Mouse (Mus musculus): ENCODE data around the gene Skp2. TPM values are rescaled to one million over a fixed set of nuclear protein-coding genes. Genes with fewer than 3 reads are reported as not detected.

The Skp2 gene
- polyA plus RNA-seq, 1 experiment from 2014 or later = 6.4 TPM

DNA sequence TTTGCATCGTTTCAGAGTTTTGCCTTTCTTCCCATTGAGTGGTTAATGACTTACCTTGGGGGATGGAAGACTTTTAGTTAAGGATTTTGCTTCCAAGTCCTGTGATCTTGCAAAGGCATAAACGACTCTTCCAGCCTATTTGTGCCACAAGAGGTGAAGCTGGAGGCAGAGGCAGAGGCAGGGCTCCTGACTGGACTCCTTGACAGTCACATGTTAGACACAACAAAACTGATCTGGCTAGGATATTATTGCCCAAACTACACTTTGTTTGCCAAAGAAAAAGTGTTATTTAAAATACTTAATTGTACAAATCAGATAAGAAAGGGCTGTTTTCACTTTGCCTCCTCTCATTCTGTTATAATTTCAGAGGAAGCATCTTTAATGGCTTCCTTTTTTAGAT lies 81.1 kb downstream of the Skp2 start:
- Histone ChIP-seq H3K27ac (ENCODE audit: low read depth) (peak overlapping the region; percentile 99), H3K9me3 (ENCODE audit: low read length) (no peaks in the 10 kb centered on the region), H3K4me2 (ENCODE audit: low read depth, low read length) (peak overlapping the region; percentile 82), H3K36me3 (replicated peaks; ENCODE audit: insufficient read depth, low read length) (0 out of 2 replicates have a peak, but pooled peaks cover 4% of the 10 kb centered on the region), H3K4me3 (ENCODE audit: low read depth, low read length) (peak overlapping the region; percentile 80), H3K4me1 (ENCODE audit: insufficient read depth) (peaks cover 42% of the 10 kb centered on the region), H3K27me3 (ENCODE audit: insufficient read depth, low read length) (no peaks in the 10 kb centered on the region), H3K9ac (replicated peaks) (peak overlapping the region; percentile 99)
- no peak for ATAC-seq
- DNase-seq = no peak
- 33% methylated on average over 2 of the region's 2 CpGs for WGBS (ENCODE audit: insufficient replicate concordance)
- no peak for TF ChIP-seq EP300 (IDR thresholded peaks at IDR 0.05; ENCODE audit: low read depth)
- no peak for TF ChIP-seq CTCF (IDR thresholded peaks at IDR 0.05; ENCODE audit: low read depth)

DNA sequence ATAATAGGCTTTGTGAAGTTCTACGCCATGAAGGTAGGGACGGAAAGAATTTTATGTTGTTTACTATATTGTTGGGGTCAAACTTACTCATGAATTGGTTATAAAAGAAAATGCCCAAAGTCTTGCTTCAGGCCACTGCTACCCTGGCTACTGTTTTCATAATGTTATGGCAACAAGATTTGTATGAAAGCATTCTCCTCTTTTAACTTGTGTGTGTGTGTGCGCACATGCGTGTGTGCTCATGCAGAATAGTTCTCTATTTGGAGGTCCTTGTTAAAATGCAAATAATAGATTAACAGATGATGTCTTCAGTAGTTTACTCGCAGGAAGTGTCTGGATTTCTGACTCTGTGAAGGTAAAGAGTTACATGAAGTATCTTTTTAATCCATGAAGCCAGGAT lies 81.5 kb downstream of the Skp2 start:
- DNase-seq = no peak
- peak overlapping the region; percentile 82 for H3K4me2 ChIP-seq (ENCODE audit: low read depth, low read length)
- no peaks in the 10 kb centered on the region for H3K9me3 ChIP-seq (ENCODE audit: low read length)
- no peak for TF ChIP-seq EP300 (IDR thresholded peaks at IDR 0.05; ENCODE audit: low read depth)
- TF ChIP-seq CTCF (IDR thresholded peaks at IDR 0.05; ENCODE audit: low read depth) = no peak
- peak overlapping the region; percentile 80 for H3K4me3 ChIP-seq (ENCODE audit: low read depth, low read length)
- H3K4me1 ChIP-seq (ENCODE audit: insufficient read depth) = peaks cover 39% of the 10 kb centered on the region
- 43% methylated on average over 5 of the region's 5 CpGs for WGBS (ENCODE audit: insufficient replicate concordance)
- no peak for ATAC-seq
- H3K36me3 ChIP-seq (replicated peaks; ENCODE audit: insufficient read depth, low read length) = 0 out of 2 replicates have a peak, but pooled peaks cover 4% of the 10 kb centered on the region
- peak overlapping the region; percentile 99 for H3K27ac ChIP-seq (ENCODE audit: low read depth)
- H3K27me3 ChIP-seq (ENCODE audit: insufficient read depth, low read length) = no peaks in the 10 kb centered on the region
- peak overlapping the region; percentile 99 for H3K9ac ChIP-seq (replicated peaks)

DNA sequence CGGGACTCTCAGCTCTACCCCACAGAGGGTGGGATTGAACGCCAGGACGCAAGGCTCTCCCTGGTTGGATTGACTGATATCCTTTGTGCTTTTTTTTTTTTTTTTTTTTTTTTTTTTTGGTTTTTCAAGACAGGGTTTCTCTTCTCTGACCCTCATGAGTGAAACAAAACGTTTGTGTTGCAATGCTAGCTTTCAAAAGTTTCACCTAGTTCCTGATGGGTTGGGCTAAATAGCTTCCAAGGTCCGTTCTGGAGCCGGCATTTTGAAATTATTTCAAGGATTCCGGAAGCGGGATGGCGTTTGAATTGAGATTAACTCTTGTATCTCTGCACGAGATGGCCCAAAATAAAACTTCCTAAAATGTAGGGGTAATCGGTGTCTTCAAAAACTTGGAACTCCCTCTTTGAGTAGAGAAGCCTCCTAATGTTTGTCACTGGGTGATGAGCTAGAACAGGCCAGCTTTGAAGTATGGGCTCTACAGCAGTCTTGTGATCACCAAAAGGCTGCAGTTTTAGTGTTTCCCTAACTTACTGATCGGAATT lies 82.1 kb downstream of the Skp2 start:
- ATAC-seq = no peak
- Histone ChIP-seq H3K27ac (ENCODE audit: low read depth) (peak overlapping the region; percentile 99), H3K4me2 (ENCODE audit: low read depth, low read length) (peak overlapping the region; percentile 82), H3K9me3 (ENCODE audit: low read length) (no peaks in the 10 kb centered on the region), H3K4me3 (ENCODE audit: low read depth, low read length) (peak overlapping the region; percentile 80), H3K27me3 (ENCODE audit: insufficient read depth, low read length) (no peaks in the 10 kb centered on the region), H3K9ac (replicated peaks) (peak overlapping the region; percentile 99), H3K36me3 (replicated peaks; ENCODE audit: insufficient read depth, low read length) (0 out of 2 replicates have a peak, but pooled peaks cover 4% of the 10 kb centered on the region), H3K4me1 (ENCODE audit: insufficient read depth) (peaks cover 34% of the 10 kb centered on the region)
- 15% methylated on average over 12 of the region's 12 CpGs for WGBS (ENCODE audit: insufficient replicate concordance)
- DNase-seq = no peak
- TF ChIP-seq EP300 (IDR thresholded peaks at IDR 0.05; ENCODE audit: low read depth) (peak; percentile 48; the same call in 1 of the 2 replicates), CTCF (IDR thresholded peaks at IDR 0.05; ENCODE audit: low read depth) (no peak)

DNA sequence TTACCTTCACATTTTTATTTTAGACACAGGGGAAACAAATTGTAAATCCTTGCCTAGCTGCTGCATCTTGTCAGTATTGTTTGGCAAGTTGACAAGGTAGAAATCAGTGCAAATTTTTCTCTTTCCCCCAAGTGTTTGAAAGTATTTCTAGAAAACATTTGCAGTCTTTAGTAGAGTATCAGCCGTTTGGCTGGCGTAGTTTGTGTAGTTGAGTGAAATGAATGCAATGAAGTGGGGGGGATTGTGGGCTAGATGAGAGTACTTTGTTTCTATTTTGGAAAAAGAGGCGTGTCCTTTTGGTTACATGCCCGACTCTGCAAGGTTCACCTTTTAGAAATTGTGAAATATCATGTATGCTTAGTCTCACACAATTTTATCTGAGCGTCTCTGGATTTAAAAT lies 82.6 kb downstream of the Skp2 start:
- Histone ChIP-seq H3K4me1 (ENCODE audit: insufficient read depth) (peaks cover 34% of the 10 kb centered on the region), H3K27me3 (ENCODE audit: insufficient read depth, low read length) (no peaks in the 10 kb centered on the region), H3K4me3 (ENCODE audit: low read depth, low read length) (peak overlapping the region; percentile 80), H3K27ac (ENCODE audit: low read depth) (peak overlapping the region; percentile 99), H3K36me3 (replicated peaks; ENCODE audit: insufficient read depth, low read length) (0 out of 2 replicates have a peak, but pooled peaks cover 4% of the 10 kb centered on the region), H3K9ac (replicated peaks) (peak overlapping the region; percentile 99), H3K9me3 (ENCODE audit: low read length) (no peaks in the 10 kb centered on the region), H3K4me2 (ENCODE audit: low read depth, low read length) (peak overlapping the region; percentile 82)
- WGBS (ENCODE audit: insufficient replicate concordance) = 3% methylated on average over 5 of the region's 5 CpGs
- no peak for ATAC-seq
- no peak for DNase-seq
- TF ChIP-seq CTCF (IDR thresholded peaks at IDR 0.05; ENCODE audit: low read depth) (no peak), EP300 (IDR thresholded peaks at IDR 0.05; ENCODE audit: low read depth) (no peak)

DNA sequence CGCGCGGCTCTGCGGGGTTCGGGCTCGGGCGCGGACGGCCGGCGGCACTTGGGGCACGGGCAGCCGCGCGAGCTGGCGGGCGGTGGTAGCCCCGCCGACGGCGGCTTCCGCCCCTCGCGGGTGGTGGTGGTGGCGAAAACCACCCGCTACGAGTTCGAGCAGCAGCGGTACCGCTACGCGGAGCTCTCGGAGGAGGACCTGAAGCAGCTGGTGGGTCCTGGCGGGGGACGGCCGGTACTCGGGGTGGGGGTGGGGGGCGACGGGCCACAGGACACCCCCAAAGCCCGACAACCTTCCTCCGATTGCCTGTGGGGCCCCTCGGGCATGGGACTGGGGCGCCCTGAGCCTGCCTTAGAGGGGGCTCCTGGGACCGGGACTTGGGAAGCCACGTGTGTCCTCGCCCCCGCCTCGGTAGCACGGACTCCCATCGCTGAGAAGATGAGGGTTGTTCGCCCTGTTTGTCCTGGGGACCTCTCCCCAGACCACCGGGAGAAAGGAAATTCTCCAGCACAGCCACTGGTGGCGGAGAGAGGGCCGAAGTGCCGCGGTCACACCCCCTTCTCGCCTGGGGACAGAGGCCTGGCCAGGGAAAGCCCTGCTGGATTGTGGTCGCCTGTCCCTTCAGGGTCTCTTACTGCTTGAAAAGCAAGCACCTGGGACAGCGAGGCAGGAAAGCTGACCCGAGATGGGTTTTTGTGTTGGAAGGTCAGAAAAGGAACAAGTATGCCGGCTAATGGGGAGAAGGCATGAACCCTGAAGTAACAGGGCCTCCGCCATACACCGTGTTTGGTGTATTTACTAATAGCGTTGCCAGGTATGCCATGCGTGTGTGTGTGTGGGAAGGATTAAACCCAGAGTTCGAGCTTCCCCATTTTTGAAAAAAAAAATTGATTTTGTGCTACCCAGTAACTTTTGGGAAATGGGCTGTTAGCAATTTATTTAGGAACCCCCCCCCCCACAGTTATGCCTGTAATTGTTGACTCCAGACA lies 83.4 kb downstream of the Skp2 start:
- Histone ChIP-seq H3K4me1 (ENCODE audit: insufficient read depth) (peaks cover 29% of the 10 kb centered on the region), H3K4me2 (ENCODE audit: low read depth, low read length) (peak overlapping the region; percentile 82), H3K9me3 (ENCODE audit: low read length) (no peaks in the 10 kb centered on the region), H3K9ac (replicated peaks) (peak overlapping the region; percentile 99), H3K36me3 (replicated peaks; ENCODE audit: insufficient read depth, low read length) (no peaks in the 10 kb centered on the region), H3K27ac (ENCODE audit: low read depth) (peak overlapping the region; percentile 99), H3K4me3 (ENCODE audit: low read depth, low read length) (peak overlapping the region; percentile 80), H3K27me3 (ENCODE audit: insufficient read depth, low read length) (no peaks in the 10 kb centered on the region)
- TF ChIP-seq CTCF (IDR thresholded peaks at IDR 0.05; ENCODE audit: low read depth) (no peak), EP300 (IDR thresholded peaks at IDR 0.05; ENCODE audit: low read depth) (no peak)
- under 1% methylated on average over 30 of the region's 66 CpGs for WGBS (ENCODE audit: insufficient replicate concordance)
- DNase-seq (peak; percentile 69), ATAC-seq (no peak)

DNA sequence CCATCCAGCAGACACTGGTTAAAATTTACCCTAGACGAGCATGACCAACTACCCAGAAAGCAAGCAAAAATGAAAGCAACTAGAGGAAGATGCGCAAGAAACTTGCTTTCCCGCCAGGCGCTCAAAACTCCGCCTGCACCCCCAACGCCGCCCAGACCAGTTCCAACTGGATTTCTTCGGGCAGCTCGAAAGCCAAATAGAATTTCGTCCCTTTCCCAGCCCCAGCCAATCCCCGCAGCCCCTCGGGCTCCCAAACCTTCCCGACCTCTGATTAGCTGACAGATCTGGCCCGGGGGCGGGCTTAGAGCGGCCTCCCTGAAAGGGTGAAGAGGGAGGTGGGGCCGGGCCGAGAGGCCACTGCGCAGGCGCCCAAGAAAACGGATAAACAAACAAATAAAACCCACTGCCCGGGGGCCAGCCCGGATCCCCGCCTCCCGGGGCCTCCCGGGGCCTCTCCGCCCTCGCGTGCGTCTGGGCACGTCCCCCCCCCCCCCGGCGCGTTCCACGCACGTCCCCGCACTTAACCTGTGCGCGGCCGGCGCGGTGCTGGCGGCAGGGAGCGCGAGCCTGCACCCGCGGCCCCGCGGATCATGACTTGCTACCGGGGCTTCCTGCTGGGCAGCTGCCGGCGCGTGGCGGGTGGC lies 84.2 kb downstream of the Skp2 start, which contains the start of gene Nadk2:
Gene Nadk2, plus strand, starts transcription at position 349 of the 644 bp plus-strand sequence.
- Histone ChIP-seq H3K27ac (ENCODE audit: low read depth) (peak within 1 kb of the TSS; percentile 99), H3K4me2 (ENCODE audit: low read depth, low read length) (peak within 1 kb of the TSS; percentile 92), H3K4me3 (ENCODE audit: low read depth, low read length) (peak within 1 kb of the TSS; percentile 80), H3K27me3 (ENCODE audit: insufficient read depth, low read length) (no peaks in the 10 kb centered on the region), H3K9ac (replicated peaks) (peak within 1 kb of the TSS; percentile 99), H3K9me3 (ENCODE audit: low read length) (no peaks in the 10 kb centered on the region), H3K36me3 (replicated peaks; ENCODE audit: insufficient read depth, low read length) (no peaks in the 10 kb centered on the region), H3K4me1 (ENCODE audit: insufficient read depth) (peaks cover 24% of the 10 kb centered on the region)
- TF ChIP-seq EP300 (IDR thresholded peaks at IDR 0.05; ENCODE audit: low read depth) (peak; percentile 64; the same call in 1 of the 2 replicates), CTCF (IDR thresholded peaks at IDR 0.05; ENCODE audit: low read depth) (no peak)
- WGBS (ENCODE audit: insufficient replicate concordance) = 1% methylated on average over 31 of the region's 54 CpGs
- ATAC-seq (peak; percentile 92), DNase-seq (peak; percentile 99)

Measured in liver, postnatal 0 days (tissue).